Mouse (Mus musculus): ENCODE measurements at regions not wholly inside any gene's neighbourhood (a gene's known extent, or its start where the extent isn't known, plus 50 kb on each side); places are given as distances from the start of the nearest gene placed in this dataset.

GRCm38 (mm10) chr3:136570517-136570916, 99.4 kb upstream of the Ppp3ca start:
- Histone ChIP-seq H3K27me3 (ENCODE audit: control insufficient read depth, insufficient read depth, low read length) (no peaks in the 10 kb centered on the region), H3K4me1 (ENCODE audit: control insufficient read depth, insufficient read depth) (no peaks in the 10 kb centered on the region), H3K9ac (replicated peaks; ENCODE audit: low read depth, low read length) (no peak overlapping the region), H3K9me3 (replicated peaks; ENCODE audit: control insufficient read depth, low read length) (no peaks in the 10 kb centered on the region), H3K4me2 (ENCODE audit: low read depth, low read length) (no peak overlapping the region), H3K27ac (ENCODE audit: low read depth) (no peak overlapping the region), H3K36me3 (replicated peaks; ENCODE audit: control insufficient read depth, insufficient read depth, low read length) (no peaks in the 10 kb centered on the region), H3K4me3 (ENCODE audit: low read depth, low read length) (no peak overlapping the region)
- DNase-seq (ENCODE audit: low spot score): no peak
- ATAC-seq (ENCODE audit: insufficient read depth, low read depth): no peak
- TF ChIP-seq CTCF (IDR thresholded peaks at IDR 0.05; ENCODE audit: low read depth) (no peak), EP300 (IDR thresholded peaks at IDR 0.05; ENCODE audit: low read depth) (no peak)
- 61% methylated on average over 1 of the region's 1 CpGs for WGBS

- TF ChIP-seq EP300 (IDR thresholded peaks at IDR 0.05; ENCODE audit: low read depth): no peak
- TF ChIP-seq CTCF (IDR thresholded peaks at IDR 0.05; ENCODE audit: low read depth): no peak
- 78% methylated on average over 2 of the region's 2 CpGs for WGBS
- ATAC-seq (ENCODE audit: insufficient read depth, low read depth): no peak
- H3K36me3 ChIP-seq (replicated peaks; ENCODE audit: control insufficient read depth, insufficient read depth, low read length): no peaks in the 10 kb centered on the region
- DNase-seq (ENCODE audit: low spot score): no peak
- H3K4me2 ChIP-seq (ENCODE audit: low read depth, low read length): no peak overlapping the region
- no peaks in the 10 kb centered on the region for H3K4me1 ChIP-seq (ENCODE audit: control insufficient read depth, insufficient read depth)
- H3K9ac ChIP-seq (replicated peaks; ENCODE audit: low read depth, low read length): no peak overlapping the region
- no peaks in the 10 kb centered on the region for H3K27me3 ChIP-seq (ENCODE audit: control insufficient read depth, insufficient read depth, low read length)
- H3K27ac ChIP-seq (ENCODE audit: low read depth): no peak overlapping the region
- no peaks in the 10 kb centered on the region for H3K9me3 ChIP-seq (replicated peaks; ENCODE audit: control insufficient read depth, low read length)
- no peak overlapping the region for H3K4me3 ChIP-seq (ENCODE audit: low read depth, low read length)
Measured at GRCm38 (mm10) chr3:136556488-136556887, 113.4 kb upstream of the Ppp3ca start.

- TF ChIP-seq CTCF (IDR thresholded peaks at IDR 0.05; ENCODE audit: low read depth): no peak
- no peaks in the 10 kb centered on the region for H3K9me3 ChIP-seq (replicated peaks; ENCODE audit: control insufficient read depth, low read length)
- ATAC-seq (ENCODE audit: insufficient read depth, low read depth) (no peak), DNase-seq (ENCODE audit: low spot score) (no peak)
- WGBS: 66% methylated on average over 1 of the region's 1 CpGs
- H3K27me3 ChIP-seq (ENCODE audit: control insufficient read depth, insufficient read depth, low read length): no peaks in the 10 kb centered on the region
- H3K27ac ChIP-seq (ENCODE audit: low read depth): no peak overlapping the region
- H3K4me1 ChIP-seq (ENCODE audit: control insufficient read depth, insufficient read depth): no peaks in the 10 kb centered on the region
- H3K4me3 ChIP-seq (ENCODE audit: low read depth, low read length): no peak overlapping the region
- H3K36me3 ChIP-seq (replicated peaks; ENCODE audit: control insufficient read depth, insufficient read depth, low read length): no peaks in the 10 kb centered on the region
- no peak overlapping the region for H3K4me2 ChIP-seq (ENCODE audit: low read depth, low read length)
- no peak overlapping the region for H3K9ac ChIP-seq (replicated peaks; ENCODE audit: low read depth, low read length)
Measured at GRCm38 (mm10) chr3:136549471-136549870, 120.5 kb upstream of the Ppp3ca start.

GRCm38 (mm10) chr3:136531604-136532003, 138.3 kb upstream of the Ppp3ca start:
- no peaks in the 10 kb centered on the region for H3K4me1 ChIP-seq (ENCODE audit: control insufficient read depth, insufficient read depth)
- H3K9me3 ChIP-seq (replicated peaks; ENCODE audit: control insufficient read depth, low read length): no peaks in the 10 kb centered on the region
- H3K36me3 ChIP-seq (replicated peaks; ENCODE audit: control insufficient read depth, insufficient read depth, low read length): no peaks in the 10 kb centered on the region
- H3K4me3 ChIP-seq (ENCODE audit: low read depth, low read length): no peak overlapping the region
- DNase-seq (ENCODE audit: low spot score): no peak
- H3K4me2 ChIP-seq (ENCODE audit: low read depth, low read length): no peak overlapping the region
- H3K9ac ChIP-seq (replicated peaks; ENCODE audit: low read depth, low read length): no peak overlapping the region
- no peak for ATAC-seq (ENCODE audit: insufficient read depth, low read depth)
- no peak overlapping the region for H3K27ac ChIP-seq (ENCODE audit: low read depth)
- TF ChIP-seq CTCF (IDR thresholded peaks at IDR 0.05; ENCODE audit: low read depth) (no peak), EP300 (IDR thresholded peaks at IDR 0.05; ENCODE audit: low read depth) (no peak)
- 88% methylated on average over 1 of the region's 1 CpGs for WGBS
- H3K27me3 ChIP-seq (ENCODE audit: control insufficient read depth, insufficient read depth, low read length): no peaks in the 10 kb centered on the region

- TF ChIP-seq CTCF (IDR thresholded peaks at IDR 0.05; ENCODE audit: low read depth) (no peak), EP300 (IDR thresholded peaks at IDR 0.05; ENCODE audit: low read depth) (no peak)
- Histone ChIP-seq H3K9ac (replicated peaks; ENCODE audit: low read depth, low read length) (no peak overlapping the region), H3K36me3 (replicated peaks; ENCODE audit: control insufficient read depth, insufficient read depth, low read length) (no peaks in the 10 kb centered on the region), H3K27me3 (ENCODE audit: control insufficient read depth, insufficient read depth, low read length) (no peaks in the 10 kb centered on the region), H3K9me3 (replicated peaks; ENCODE audit: control insufficient read depth, low read length) (no peaks in the 10 kb centered on the region), H3K4me3 (ENCODE audit: low read depth, low read length) (no peak overlapping the region), H3K27ac (ENCODE audit: low read depth) (no peak overlapping the region), H3K4me1 (ENCODE audit: control insufficient read depth, insufficient read depth) (no peaks in the 10 kb centered on the region), H3K4me2 (ENCODE audit: low read depth, low read length) (no peak overlapping the region)
- ATAC-seq (ENCODE audit: insufficient read depth, low read depth) (0 out of 2 replicates have a peak, but pooled peaks have one; percentile 11), DNase-seq (ENCODE audit: low spot score) (peak; percentile 15)
- 45% methylated on average over 2 of the region's 2 CpGs for WGBS
Measured at GRCm38 (mm10) chr3:136508575-136508974, 161.3 kb upstream of the Ppp3ca start.

GRCm38 (mm10) chr3:136507070-136507469, 162.9 kb upstream of the Ppp3ca start:
- no peak for TF ChIP-seq CTCF (IDR thresholded peaks at IDR 0.05; ENCODE audit: low read depth)
- TF ChIP-seq EP300 (IDR thresholded peaks at IDR 0.05; ENCODE audit: low read depth): no peak

More at GRCm38 (mm10) chr3:136507070-136507469, 162.9 kb upstream of the Ppp3ca start:
- no peaks in the 10 kb centered on the region for H3K27me3 ChIP-seq (ENCODE audit: control insufficient read depth, insufficient read depth, low read length)
- H3K4me3 ChIP-seq (ENCODE audit: low read depth, low read length): no peak overlapping the region
- 86% methylated on average over 7 of the region's 7 CpGs for WGBS
- H3K36me3 ChIP-seq (replicated peaks; ENCODE audit: control insufficient read depth, insufficient read depth, low read length): no peaks in the 10 kb centered on the region
- H3K9ac ChIP-seq (replicated peaks; ENCODE audit: low read depth, low read length): no peak overlapping the region
- DNase-seq (ENCODE audit: low spot score) (no peak), ATAC-seq (ENCODE audit: insufficient read depth, low read depth) (no peak)
- no peak overlapping the region for H3K4me2 ChIP-seq (ENCODE audit: low read depth, low read length)
- no peak overlapping the region for H3K27ac ChIP-seq (ENCODE audit: low read depth)
- H3K9me3 ChIP-seq (replicated peaks; ENCODE audit: control insufficient read depth, low read length): no peaks in the 10 kb centered on the region
- no peaks in the 10 kb centered on the region for H3K4me1 ChIP-seq (ENCODE audit: control insufficient read depth, insufficient read depth)
